Mouse (Mus musculus): ENCODE measurements around the gene Miox.

- no peak for TF ChIP-seq POLR2A (IDR thresholded peaks at IDR 0.05; ENCODE audit: control insufficient read depth, extremely low read depth, insufficient read depth, low read length, poor library complexity)
- peak; percentile 42; the same call in 1 of the 2 replicates for TF ChIP-seq CTCF (IDR thresholded peaks at IDR 0.05; ENCODE audit: borderline replicate concordance, control insufficient read depth, extremely low read depth, insufficient read depth, low read length, poor library complexity)
Observed at GRCm38 (mm10) chr15:89309962-89310498, 24.2 kb upstream of the Miox start.

Measured in thymus, adult 2 months (tissue).